Mouse (Mus musculus): ENCODE results near the gene Treml1. TPM values are rescaled to one million over a fixed set of nuclear protein-coding genes. Genes with fewer than 3 reads are reported as not detected.

The Treml1 gene
- 3.7 and 5.3 TPM in 2 replicates for polyA plus RNA-seq (2012; rRNA removed)

GRCm38 (mm10) chr17:48359616-48360015 is at the start of gene Treml1:
TSS of gene Treml1 (plus strand) at chr17:48359916.

GRCm38 (mm10) chr17:48315905-48316579 is 43.7 kb upstream of the Treml1 start, which contains the start of gene B430306N03Rik:
TSS of gene B430306N03Rik (plus strand) at chr17:48316141.

GRCm38 (mm10) chr17:48346231-48346630 is 13.5 kb upstream of the Treml1 start, which contains the start of gene Trem2:
TSS of gene Trem2 (plus strand) at chr17:48346401.

GRCm38 (mm10) chr17:48409380-48410298 is 49.9 kb downstream of the Treml1 start, which contains the start of the genes Nfya and Oard1:
TSS of gene Nfya (minus strand) at chr17:48409906.
TSS of gene Oard1 (plus strand) at chr17:48410014.

Other genes with a start within 250 kb of the Treml1 start
- gene 9830107B12Rik, start 213.6 kb upstream of the Treml1 start, polyA plus RNA-seq (2012; rRNA removed), result 0.02 TPM in 1 of 2 replicates, not detected in the other
- gene A530064D06Rik, start 192.6 kb upstream of the Treml1 start, polyA plus RNA-seq (2012; rRNA removed), result 0.05 TPM in 1 of 2 replicates, not detected in the other
- 0.02 and 0.04 TPM in 2 replicates for gene Trem1, start 127.1 kb upstream of the Treml1 start, polyA plus RNA-seq (2012; rRNA removed)
- gene Trem3, start 112.1 kb upstream of the Treml1 start, polyA plus RNA-seq (2012; rRNA removed), result 0.05 and 0.06 TPM in 2 replicates
- 0.08 and 0.36 TPM in 2 replicates for gene Treml4, start 95.6 kb upstream of the Treml1 start, polyA plus RNA-seq (2012; rRNA removed)
- 3.0 and 3.4 TPM in 2 replicates for gene Treml2, start 60.4 kb upstream of the Treml1 start, polyA plus RNA-seq (2012; rRNA removed)
- 0.20 and 0.24 TPM in 2 replicates for gene B430306N03Rik, start 43.8 kb upstream of the Treml1 start, polyA plus RNA-seq (2012; rRNA removed)
- 4.6 and 10.6 TPM in 2 replicates for gene Trem2, start 13.5 kb upstream of the Treml1 start, polyA plus RNA-seq (2012; rRNA removed)
- 49.9 and 95.5 TPM in 2 replicates for gene Nfya, start 50.0 kb downstream of the Treml1 start, polyA plus RNA-seq (2012; rRNA removed)
- 53.7 and 61.8 TPM in 2 replicates for gene Oard1, start 50.1 kb downstream of the Treml1 start, polyA plus RNA-seq (2012; rRNA removed)
- 1.9 and 5.0 TPM in 2 replicates for gene Apobec2, start 73.0 kb downstream of the Treml1 start, polyA plus RNA-seq (2012; rRNA removed)
- 5.2 and 11.2 TPM in 2 replicates for gene Tspo2, start 91.6 kb downstream of the Treml1 start, polyA plus RNA-seq (2012; rRNA removed)
- 0.27 and 0.42 TPM in 2 replicates for gene Unc5cl, start 95.0 kb downstream of the Treml1 start, polyA plus RNA-seq (2012; rRNA removed)